Mouse (Mus musculus): Measurements from ENCODE around the gene Gm10644.

DNA sequence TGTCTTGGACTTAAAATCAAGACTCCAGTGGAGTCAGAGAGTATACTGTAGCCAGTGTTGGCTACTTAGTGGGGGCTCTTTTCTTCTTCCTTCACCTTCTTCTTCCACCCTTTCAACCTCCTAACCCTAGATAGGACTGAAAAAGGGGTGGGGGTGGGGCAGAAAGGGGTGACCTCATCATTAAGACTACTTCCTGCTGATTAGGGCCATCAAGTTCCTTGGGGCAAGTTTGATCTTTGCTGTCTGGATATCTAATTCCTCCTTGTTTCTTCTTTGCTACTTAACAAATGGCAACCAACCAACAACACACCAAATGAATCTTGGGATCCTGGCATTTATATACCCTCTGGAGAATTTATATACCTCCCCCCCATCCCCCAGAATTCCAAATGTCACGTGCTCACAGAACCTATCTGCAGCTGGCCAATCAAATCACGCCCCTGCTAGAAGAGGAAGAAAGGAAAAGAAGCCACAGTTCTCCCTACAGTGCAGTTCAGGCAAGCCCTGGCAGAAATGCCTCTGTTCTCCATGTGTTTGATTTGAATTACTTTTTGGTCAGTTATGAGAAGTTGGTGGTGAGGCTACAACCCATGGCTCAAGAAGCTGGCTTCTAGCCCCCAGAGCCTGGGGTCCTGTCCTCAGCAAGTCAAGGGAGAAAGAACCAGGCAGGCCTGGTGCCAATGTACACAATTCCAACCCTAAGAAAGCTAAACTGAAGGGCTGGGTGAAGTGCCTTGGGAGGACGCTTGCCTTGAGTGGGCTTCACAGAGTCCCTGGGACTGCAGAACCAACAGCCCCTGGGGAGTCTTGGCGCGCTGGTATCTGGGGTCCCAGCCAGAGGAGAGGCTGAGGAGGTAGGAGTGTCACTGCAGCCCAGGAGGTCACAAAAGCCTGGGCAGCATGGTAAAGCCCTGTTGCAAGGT, 42.9 kb downstream of the Gm10644 start:
- TF ChIP-seq POLR2A (IDR thresholded peaks at IDR 0.05; ENCODE audit: borderline replicate concordance, low read depth, low read length) (no peak), CTCF (IDR thresholded peaks at IDR 0.05; ENCODE audit: low read depth, low read length) (no peak)
